Mouse (Mus musculus) liver, postnatal 0 days (tissue): ENCODE measurements around the gene Rnf20.

Experiments
- CTCF ChIP-seq: sonication (generic); IDR thresholded peaks from 2 replicates; pipeline ENCODE4 v1.5.1; 2016; ENCODE audit warnings: antibody characterized with exemption, low read depth
- EP300 ChIP-seq: IDR thresholded peaks from 2 replicates; pipeline ENCODE4 v1.6.1; 2016; ENCODE audit warnings: antibody characterized with exemption, low read depth, mild to moderate bottlenecking

- no peak for TF ChIP-seq CTCF
- no peak for TF ChIP-seq EP300
These were observed 41.7 kb upstream of the Rnf20 start for GRCm38 (mm10) chr4:49590152-49590551.
